Mouse (Mus musculus) ES-Bruce4 (cell line): ENCODE data around the gene Trappc12.

ENCODE experiments used
- CTCF ChIP-seq: IDR thresholded peaks from one replicate; pipeline ENCODE4 v1.8.1; 2011; ENCODE audit warnings: low read depth, low read length
- EP300 ChIP-seq: IDR thresholded peaks from 2 replicates; pipeline ENCODE4 v1.6.1; 2011; ENCODE audit warnings: low read depth, low read length; ENCODE audit not compliant: insufficient read depth
- POLR2A ChIP-seq: IDR thresholded peaks from one replicate; pipeline ENCODE4 v1.8.1; 2011; ENCODE audit warnings: low read length; ENCODE audit not compliant: insufficient read depth

- TF ChIP-seq POLR2A (no peak), CTCF (peak; percentile 84), EP300 (no peak)
Measured at GRCm38 (mm10) chr12:28699656-28700055, 50.6 kb downstream of the Trappc12 start.
